Mouse (Mus musculus) heart, adult 2 months (tissue): ENCODE data around the gene Cilp. TPM values are rescaled to one million over a fixed set of nuclear protein-coding genes. Genes with fewer than 3 reads are reported as not detected.

Experiments
- DNase-seq, 2 experiments: peaks; one replicate each; pipeline ENCODE4 v3.0.0; 2021
- H3K27ac ChIP-seq: fragments of 200-600 bp; 2 replicates; pipeline ENCODE4 v1.8.1; 2022
- H3K27me3 ChIP-seq: fragments of 200-500 bp; 2 replicates; pipeline ENCODE4 v1.6.1; 2012; ENCODE audit warnings: mild to moderate bottlenecking, low read length, inconsistent platforms, mixed read lengths; ENCODE audit not compliant: control insufficient read depth, insufficient read depth
- H3K36me3 ChIP-seq: fragments of 200-500 bp; 2 replicates; pipeline ENCODE4 v1.6.1; 2012; ENCODE audit warnings: low read length, inconsistent platforms; ENCODE audit not compliant: control insufficient read depth, insufficient read depth
- H3K4me1 ChIP-seq: fragments of 200-500 bp; 2 replicates; pipeline ENCODE4 v1.6.1; 2011; ENCODE audit warnings: low read length; ENCODE audit not compliant: control insufficient read depth, insufficient read depth
- H3K4me3 ChIP-seq: fragments of 200-600 bp; 2 replicates; pipeline ENCODE4 v1.8.1; 2022
- H3K79me2 ChIP-seq: fragments of 200-500 bp; replicated peaks from 2 replicates; pipeline ENCODE4 v1.6.1; 2012; ENCODE audit warnings: mild to moderate bottlenecking, inconsistent platforms, low read length, moderate library complexity, mixed read lengths; ENCODE audit not compliant: control insufficient read depth, insufficient read depth
- H3K9ac ChIP-seq: fragments of 200-500 bp; 2 replicates; pipeline ENCODE4 v1.6.1; 2012; ENCODE audit warnings: low read depth, mild to moderate bottlenecking, control low read depth, inconsistent platforms, low read length, mixed read lengths
- CTCF ChIP-seq: fragments of 200-600 bp; IDR thresholded peaks from 2 replicates; pipeline ENCODE4 v1.8.1; 2022; ENCODE audit warnings: antibody characterized with exemption, mild to moderate bottlenecking, moderate library complexity
- EP300 ChIP-seq: fragments of 200-500 bp; IDR thresholded peaks from 2 replicates; pipeline ENCODE4 v1.6.1; 2011; ENCODE audit warnings: low read depth, low read length, control low read depth; ENCODE audit not compliant: insufficient read depth
- POLR2A ChIP-seq: fragments of 200-500 bp; IDR thresholded peaks from 2 replicates; pipeline ENCODE4 v1.6.1; 2011; ENCODE audit warnings: mild to moderate bottlenecking, low read depth, low read length, control low read depth; ENCODE audit not compliant: insufficient read depth
- WGBS: fragments of 180-500 bp; shearing (Covaris S2); methylation state at CpG from one replicate; pipeline ENCODE4 v1.1.7; 2018; 5-methylcytosine and 5-hydroxymethylcytosine counted together
- intact Hi-C: fragments of 180-260 bp; cut with DNase I; formaldehyde crosslinking; loops from one replicate; pipeline ENCODE4 v1.15.1; 2025
- polyA plus RNA-seq: library from polyadenylated mRNA; depleted of rRNA; stranded (reverse); fragments of >200 nt; gene quantifications from 2 replicates; pipeline ENCODE4 v1.2.3, GENCODE M21; 2012
- total RNA-seq, 2 experiments: library from RNA; stranded (reverse); gene quantifications; 2 replicates each; pipeline ENCODE4 v1.2.3; 2021

Cilp gene
- total and polyA plus RNA-seq, 3 experiments: 3.0 to 4.8 (median 4.8) TPM

DNA sequence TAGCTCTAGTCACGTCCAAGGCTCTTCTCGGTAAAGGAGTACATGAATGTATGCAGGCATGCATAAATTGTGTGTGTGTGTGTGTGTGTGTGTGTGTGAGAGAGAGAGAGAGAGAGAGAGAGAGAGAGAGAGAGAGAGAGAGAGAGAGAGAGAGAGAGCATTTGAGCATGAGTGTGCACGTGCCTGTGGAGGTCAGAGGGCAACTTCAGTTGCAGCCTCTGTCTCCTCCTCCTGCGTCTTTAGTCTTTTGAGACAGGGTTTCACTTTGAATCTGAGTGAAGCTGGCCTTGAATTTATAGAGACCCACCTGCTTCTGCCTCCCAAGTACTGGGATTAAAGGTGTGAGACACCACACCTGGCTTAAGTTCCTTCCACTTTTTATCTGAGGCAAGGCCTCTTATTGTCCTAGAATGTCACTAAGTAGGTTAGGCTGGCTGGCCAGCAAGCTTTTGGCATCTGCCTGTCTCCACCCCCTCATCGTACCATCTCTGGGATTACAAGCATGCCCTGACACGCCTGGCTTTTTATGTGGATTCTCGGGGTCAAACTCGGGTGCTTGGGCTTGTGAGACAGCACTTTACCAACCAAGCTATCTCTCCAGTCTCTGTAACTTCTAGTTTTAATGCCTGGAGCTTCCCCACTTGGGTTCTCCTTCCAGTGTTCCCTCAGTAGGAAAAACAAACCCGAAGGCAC lies 7.6 kb upstream of the Cilp start:
- no peak for TF ChIP-seq EP300
- no peak for TF ChIP-seq CTCF
- no peak for TF ChIP-seq POLR2A
- WGBS: 73% methylated on average over 9 of the region's 9 CpGs
- no peaks in the 10 kb centered on the region for H3K79me2 ChIP-seq
- no peak overlapping the region for H3K4me3 ChIP-seq
- H3K4me1 ChIP-seq: no peaks in the 10 kb centered on the region; the same call in 1 of the 2 replicates
- no peak for DNase-seq
- no peaks in the 10 kb centered on the region for H3K36me3 ChIP-seq
- H3K9ac ChIP-seq: no peak overlapping the region
- intact Hi-C loops: no loop called here
- no peak overlapping the region for H3K27ac ChIP-seq
- no peaks in the 10 kb centered on the region for H3K27me3 ChIP-seq

DNA sequence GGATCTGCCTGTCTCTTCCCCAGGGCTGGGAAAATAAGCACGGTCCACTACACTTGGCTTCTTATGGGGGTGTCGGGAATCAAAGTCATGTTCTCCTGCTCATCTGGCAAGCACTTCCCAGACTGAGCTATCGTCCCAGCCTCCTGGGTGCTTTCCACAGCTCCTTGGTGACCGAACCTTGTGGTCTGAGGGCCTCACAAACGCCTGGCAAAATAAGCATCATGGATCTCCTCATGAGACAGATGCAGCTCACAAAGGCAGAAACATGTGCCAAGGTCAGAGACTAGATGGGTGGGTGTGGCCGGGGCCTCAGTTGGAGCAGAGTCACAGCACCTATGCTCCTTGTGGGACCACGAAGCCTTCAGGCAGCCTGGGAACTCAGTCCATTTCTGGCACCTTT lies 5.6 kb upstream of the Cilp start:
- no peaks in the 10 kb centered on the region for H3K27me3 ChIP-seq
- DNase-seq: no peak
- H3K4me1 ChIP-seq: no peaks in the 10 kb centered on the region; the same call in 1 of the 2 replicates
- TF ChIP-seq CTCF (no peak), EP300 (no peak), POLR2A (no peak)
- H3K27ac ChIP-seq: no peak overlapping the region
- no peak overlapping the region for H3K4me3 ChIP-seq
- intact Hi-C loops: loop anchor here (1.0 kb wide), 1 partner anchor 22 kb away; no protein-coding TSS in a partner anchor
- H3K9ac ChIP-seq: no peak overlapping the region
- no peaks in the 10 kb centered on the region for H3K79me2 ChIP-seq
- 68% methylated on average over 7 of the region's 7 CpGs for WGBS
- H3K36me3 ChIP-seq: no peaks in the 10 kb centered on the region

DNA sequence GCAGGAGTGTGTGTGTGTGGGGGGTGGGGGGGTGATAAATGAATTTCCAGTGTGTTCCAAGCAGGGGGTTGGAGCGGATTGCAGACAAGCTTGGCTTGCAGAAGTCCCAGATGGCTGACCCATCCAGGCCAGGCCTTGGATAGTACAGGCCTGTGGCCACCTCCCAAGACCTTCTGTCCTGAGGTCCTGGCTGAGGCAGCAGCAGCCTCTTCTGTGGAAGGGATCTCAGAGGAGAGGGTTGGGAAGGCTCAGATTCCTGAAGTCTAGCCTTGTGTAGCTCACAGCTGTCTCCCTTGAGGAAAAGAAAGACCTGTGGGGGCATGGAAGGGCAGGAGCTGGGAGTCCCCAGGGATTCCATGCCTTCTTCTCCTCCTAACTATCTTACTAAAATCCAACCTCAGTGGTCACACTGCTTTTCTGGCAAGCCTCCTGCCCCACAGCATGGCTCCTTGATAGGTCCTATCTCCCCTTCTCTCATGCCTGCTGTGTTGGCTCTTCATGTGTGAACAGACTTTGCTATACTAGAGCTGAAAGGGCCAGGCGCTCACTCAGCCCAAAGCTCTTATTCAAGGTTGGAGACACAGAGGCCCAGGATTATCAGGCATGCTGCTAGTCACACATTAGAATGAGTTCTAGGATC lies 3.3 kb upstream of the Cilp start:
- Histone ChIP-seq H3K27me3 (no peaks in the 10 kb centered on the region), H3K4me1 (no peaks in the 10 kb centered on the region; the same call in 1 of the 2 replicates), H3K4me3 (no peak overlapping the region), H3K9ac (no peak overlapping the region), H3K79me2 (no peaks in the 10 kb centered on the region), H3K27ac (no peak overlapping the region; the same call in 1 of the 2 replicates), H3K36me3 (no peaks in the 10 kb centered on the region)
- 75% methylated on average over 2 of the region's 2 CpGs for WGBS
- DNase-seq: peak; percentile 50 to 74
- intact Hi-C loops: no loop called here
- no peak for TF ChIP-seq EP300
- TF ChIP-seq CTCF: no peak
- no peak for TF ChIP-seq POLR2A

DNA sequence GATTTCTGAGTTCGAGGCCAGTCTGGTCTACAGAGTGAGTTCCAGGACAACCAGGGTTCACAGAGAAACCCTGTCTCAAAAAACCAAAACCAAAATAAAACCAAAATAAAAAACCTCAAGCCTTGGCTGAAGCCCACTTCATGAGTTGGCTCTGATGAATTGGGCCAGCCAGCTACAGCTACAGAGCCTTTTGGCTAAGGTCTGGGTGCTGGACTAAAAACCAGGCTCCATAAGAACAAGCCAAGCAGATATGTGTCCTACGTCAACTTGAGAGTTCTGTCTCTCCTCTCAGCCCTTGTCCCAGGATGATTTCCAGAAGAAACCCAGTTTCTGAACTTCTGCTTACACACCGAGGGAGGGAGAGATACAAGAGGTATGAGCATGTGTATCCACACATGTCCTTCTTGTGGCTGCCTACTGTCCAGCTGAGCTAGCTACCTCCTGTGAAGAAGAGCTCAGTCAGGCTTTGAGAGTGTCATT lies 2.3 kb upstream of the Cilp start:
- peak in 1 of 2 experiments; percentile 47 for DNase-seq
- intact Hi-C loops: no loop called here
- no peaks in the 10 kb centered on the region for H3K36me3 ChIP-seq
- no peak overlapping the region for H3K4me3 ChIP-seq
- H3K27ac ChIP-seq: no peak overlapping the region; the same call in 1 of the 2 replicates
- 72% methylated on average over 3 of the region's 3 CpGs for WGBS
- no peaks in the 10 kb centered on the region; the same call in 1 of the 2 replicates for H3K4me1 ChIP-seq
- H3K79me2 ChIP-seq: no peaks in the 10 kb centered on the region
- no peak overlapping the region for H3K9ac ChIP-seq
- no peaks in the 10 kb centered on the region for H3K27me3 ChIP-seq
- TF ChIP-seq EP300: no peak
- TF ChIP-seq CTCF: no peak
- TF ChIP-seq POLR2A: no peak

DNA sequence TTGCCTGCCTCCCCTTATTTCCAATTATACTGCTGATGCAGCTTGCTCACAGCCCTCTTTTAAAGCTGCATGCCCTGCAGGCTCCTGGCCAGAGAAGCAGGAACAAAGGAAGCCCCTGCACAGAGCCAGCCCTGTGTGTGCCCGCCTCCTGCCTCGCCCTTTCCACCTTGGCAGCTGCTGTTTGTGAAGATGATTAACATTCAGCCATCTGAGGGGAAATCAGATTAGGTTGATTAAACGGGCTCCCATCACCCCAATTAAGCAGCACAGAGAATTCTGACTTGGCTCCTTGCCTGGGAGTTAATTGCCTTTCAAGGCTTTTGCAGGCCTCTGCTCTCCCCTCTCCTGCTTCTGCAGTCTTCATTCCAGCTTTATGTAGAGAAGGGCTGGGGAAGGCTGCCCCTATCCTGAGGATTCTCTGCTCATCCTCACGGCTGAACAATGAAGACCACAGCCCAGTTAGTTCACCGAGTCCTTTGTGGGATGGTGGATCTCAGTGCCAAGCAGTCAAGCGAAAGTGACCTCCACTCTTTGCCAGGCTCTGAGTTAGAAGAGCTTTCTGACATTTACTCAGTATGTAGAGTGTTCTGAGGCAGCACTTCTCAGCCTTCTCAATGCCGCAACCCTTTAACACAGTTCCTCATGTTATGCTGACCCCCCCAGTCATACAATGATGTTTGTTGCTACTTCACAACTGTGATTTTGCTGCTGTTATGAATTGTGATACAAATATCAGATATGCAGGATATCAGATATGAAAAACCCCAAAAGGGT lies 2.9 kb downstream of the Cilp start:
- no peak overlapping the region for H3K4me3 ChIP-seq
- WGBS: 51% methylated on average over 7 of the region's 7 CpGs
- H3K27me3 ChIP-seq: no peaks in the 10 kb centered on the region
- no peaks in the 10 kb centered on the region for H3K79me2 ChIP-seq
- no peak overlapping the region for H3K9ac ChIP-seq
- DNase-seq: no peak
- TF ChIP-seq EP300 (no peak), CTCF (no peak), POLR2A (no peak)
- no peak overlapping the region for H3K27ac ChIP-seq
- no peaks in the 10 kb centered on the region; the same call in 1 of the 2 replicates for H3K4me1 ChIP-seq
- intact Hi-C loops: no loop called here
- no peaks in the 10 kb centered on the region for H3K36me3 ChIP-seq
